Mouse (Mus musculus) liver, embryonic 16.5 days (tissue): ENCODE results near the gene Endog. TPM values are rescaled to one million over a fixed set of nuclear protein-coding genes. Genes with fewer than 3 reads are reported as not detected.
"Not testable (repeated sequence)": the region's sequence is repeated elsewhere in the genome, so short reads cannot be mapped to it uniquely, and the experiment has no call there.

Source experiments
- ATAC-seq: fragments of 200-750 bp; cut with Nextera tagmentation; 2 replicates; pipeline ENCODE4 v1.8.0; 2017; ENCODE audit warnings: low read depth, mild to moderate bottlenecking, moderate number of reproducible peaks, moderate library complexity
- H3K27ac ChIP-seq: fragments of 300-500 bp; sonication (generic); 2 replicates; pipeline ENCODE4 v1.5.1; 2014; ENCODE audit warnings: mild to moderate bottlenecking, low read length
- H3K27me3 ChIP-seq: fragments of 300-500 bp; sonication (generic); 2 replicates; pipeline ENCODE4 v1.6.1; 2014; ENCODE audit warnings: low read depth, low read length, mixed read lengths; ENCODE audit not compliant: control insufficient read depth, insufficient read depth
- H3K36me3 ChIP-seq: fragments of 300-500 bp; sonication (generic); 2 replicates; pipeline ENCODE4 v1.6.1; 2014; ENCODE audit warnings: mild to moderate bottlenecking; ENCODE audit not compliant: control insufficient read depth, insufficient read depth
- H3K4me1 ChIP-seq: fragments of 300-500 bp; sonication (generic); 2 replicates; pipeline ENCODE4 v1.6.1; 2014; ENCODE audit warnings: low read depth, low read length, mixed read lengths; ENCODE audit not compliant: control insufficient read depth
- H3K4me2 ChIP-seq: fragments of 300-500 bp; sonication (generic); 2 replicates; pipeline ENCODE4 v1.6.1; 2014; ENCODE audit warnings: low read depth, low read length, mixed read lengths
- H3K4me3 ChIP-seq: fragments of 300-500 bp; sonication (generic); 2 replicates; pipeline ENCODE4 v1.5.1; 2014; ENCODE audit warnings: low read depth, mild to moderate bottlenecking, low read length
- H3K9ac ChIP-seq: fragments of 300-500 bp; sonication (generic); 2 replicates; pipeline ENCODE4 v1.6.1; 2014; ENCODE audit warnings: low read depth, low read length
- H3K9me3 ChIP-seq: fragments of 300-500 bp; sonication (generic); replicated peaks from 2 replicates; pipeline ENCODE4 v1.6.1; 2016; ENCODE audit warnings: low read length; ENCODE audit not compliant: control insufficient read depth
- WGBS: fragments of 180-500 bp; shearing (Covaris S2); extraction: QIAGEN DNeasy Blood & Tissue Kit; methylation state at CpG from one replicate; pipeline ENCODE4 v1.1.7; 2014; ENCODE audit not compliant: insufficient replicate concordance; 5-methylcytosine and 5-hydroxymethylcytosine counted together
- polyA plus RNA-seq: library from polyadenylated mRNA; unstranded; fragments of >200 nt; fragmentation: Nextera tagmentation; extraction: Ambion mirVana; gene quantifications from 2 replicates; pipeline ENCODE4 v1.2.1, GENCODE M21; 2015

Endog gene
- polyA plus RNA-seq, 1 experiment from 2014 or later: 19.8 TPM

DNA sequence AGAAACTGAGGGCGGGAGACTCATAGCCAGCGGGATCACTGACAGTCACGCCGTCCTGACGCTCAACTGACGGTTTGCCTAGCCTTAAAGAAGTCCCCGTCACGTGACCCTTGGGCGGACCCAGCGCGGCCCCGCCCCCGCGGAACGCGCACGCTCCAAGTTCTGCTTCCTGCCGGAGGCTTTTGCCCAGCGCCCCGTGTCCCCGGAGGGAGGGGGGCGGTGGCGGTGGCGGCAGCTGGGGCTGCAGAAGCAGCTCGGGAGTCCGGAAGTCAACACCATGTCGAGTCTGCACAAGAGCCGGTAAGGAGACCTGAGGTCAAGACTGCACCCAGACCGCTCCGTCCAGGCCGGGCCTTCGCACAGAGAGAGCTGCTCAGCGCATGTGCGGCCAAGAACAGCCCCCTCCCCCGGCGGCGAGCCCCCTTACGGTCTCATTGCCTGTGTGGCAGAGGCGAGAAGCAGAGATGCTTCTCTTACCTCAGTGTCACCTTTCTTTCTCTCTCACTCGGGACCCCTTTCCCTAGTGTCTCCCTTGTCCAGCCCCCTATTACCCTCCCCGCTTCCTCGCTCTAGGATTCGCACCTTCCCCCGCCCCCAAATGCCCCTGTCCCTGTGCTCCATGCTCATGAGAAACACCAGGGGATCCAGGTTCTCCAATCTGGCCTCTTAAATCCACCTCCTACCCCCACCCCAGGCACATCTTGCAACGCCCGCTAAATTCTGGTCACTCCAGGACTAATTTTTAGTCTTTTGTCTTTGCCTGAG lies 37.5 kb upstream of the Endog start, which contains the start of gene Tbc1d13:
TSS of gene Tbc1d13 (plus strand) at position 134 of the 765 bp plus-strand sequence.
- 0% methylated on average over 46 of the region's 46 CpGs for WGBS
- Histone ChIP-seq H3K27ac (peak within 1 kb of the TSS; percentile 92), H3K9me3 (no peaks in the 10 kb centered on the region), H3K9ac (peak within 1 kb of the TSS; percentile 86), H3K4me1 (peaks cover 36% of the 10 kb centered on the region), H3K36me3 (no peaks in the 10 kb centered on the region; the same call in 1 of the 2 replicates), H3K4me2 (peak within 1 kb of the TSS; percentile 89), H3K27me3 (no peaks in the 10 kb centered on the region), H3K4me3 (peak within 1 kb of the TSS; percentile 88)
- ATAC-seq: peak; percentile 96

DNA sequence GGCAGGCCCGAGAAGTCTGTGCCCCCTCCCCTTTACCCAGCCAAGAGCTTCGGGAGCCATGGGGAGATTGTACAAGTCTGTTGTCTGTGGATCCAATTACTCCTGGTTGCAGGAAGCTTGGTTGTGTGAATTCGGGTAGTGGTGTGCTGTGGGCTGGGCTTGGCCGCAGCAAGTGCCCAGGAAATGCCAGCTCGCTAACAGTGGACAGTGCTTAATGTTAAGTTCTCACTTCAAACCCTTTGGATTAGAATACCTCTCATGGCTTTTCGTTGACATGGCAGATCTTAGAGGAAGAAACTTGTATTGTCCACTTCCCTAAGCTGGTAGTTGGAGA lies 36.9 kb upstream of the Endog start:
- Histone ChIP-seq H3K4me1 (peaks cover 36% of the 10 kb centered on the region), H3K9me3 (no peaks in the 10 kb centered on the region), H3K27me3 (no peaks in the 10 kb centered on the region), H3K9ac (peak overlapping the region; percentile 86), H3K4me2 (peak overlapping the region; percentile 89), H3K27ac (peak overlapping the region; percentile 71), H3K36me3 (no peaks in the 10 kb centered on the region; the same call in 1 of the 2 replicates), H3K4me3 (peak overlapping the region; percentile 88)
- 8% methylated on average over 6 of the region's 6 CpGs for WGBS
- no peak for ATAC-seq

DNA sequence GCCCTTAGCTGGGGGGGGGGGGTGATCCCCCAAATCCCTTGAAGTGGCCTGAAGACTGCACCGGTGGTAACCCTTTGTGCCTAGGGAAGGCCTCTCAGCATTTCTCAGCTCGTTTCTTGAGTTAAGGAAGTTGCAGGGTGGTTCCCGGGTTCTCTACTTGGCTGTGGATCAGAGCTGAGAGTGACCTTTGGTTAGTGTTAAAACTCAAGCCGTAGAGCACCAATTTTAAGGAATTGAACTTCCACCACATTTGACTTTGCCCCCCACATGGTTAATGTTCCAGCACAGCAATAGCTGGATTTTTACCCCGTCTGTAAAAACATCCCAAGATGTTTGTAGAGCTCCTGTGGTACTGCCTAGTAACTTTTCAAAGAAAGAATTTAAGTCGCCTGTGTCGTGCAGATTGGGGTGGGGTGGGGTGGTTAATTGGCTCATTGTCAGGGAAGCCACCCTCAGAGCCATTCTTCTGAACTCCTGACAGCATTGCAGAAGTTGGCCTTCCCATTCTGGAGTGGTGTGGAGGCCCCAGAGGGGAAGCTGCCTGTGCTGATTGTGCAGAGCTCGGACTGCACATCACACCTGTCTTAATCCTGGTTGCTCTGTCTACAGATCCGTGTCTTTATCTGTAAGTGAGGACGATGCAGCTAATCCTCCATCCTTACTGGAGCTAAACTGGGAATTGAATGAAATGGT lies 36.2 kb upstream of the Endog start:
- Histone ChIP-seq H3K9ac (peak overlapping the region; percentile 86), H3K27me3 (no peaks in the 10 kb centered on the region), H3K4me2 (peak overlapping the region; percentile 89), H3K4me3 (peak overlapping the region; percentile 88), H3K4me1 (peaks cover 36% of the 10 kb centered on the region), H3K27ac (peak overlapping the region; percentile 71; the same call in 1 of the 2 replicates), H3K9me3 (no peaks in the 10 kb centered on the region), H3K36me3 (no peaks in the 10 kb centered on the region; the same call in 1 of the 2 replicates)
- no peak for ATAC-seq
- 31% methylated on average over 10 of the region's 10 CpGs for WGBS

DNA sequence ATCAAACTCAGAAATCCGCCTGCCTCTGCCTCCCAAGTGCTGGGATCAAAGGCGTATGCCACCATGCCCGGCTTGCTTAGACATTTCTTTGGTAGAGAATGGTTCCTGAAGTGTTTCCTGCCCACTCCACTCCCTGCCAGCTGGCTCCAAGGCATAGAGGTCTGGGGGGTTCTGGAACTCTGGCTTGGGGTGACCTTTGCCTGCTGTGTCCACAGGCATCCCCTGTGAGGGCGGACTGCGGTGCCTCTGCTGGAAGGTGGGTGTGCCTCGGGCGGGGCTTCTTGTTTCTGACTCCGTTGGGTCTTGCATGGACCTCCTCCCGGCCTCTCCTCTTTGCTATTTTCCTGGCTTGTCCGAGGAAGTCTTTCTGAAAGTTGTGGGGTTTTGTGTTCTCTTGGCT lies 34.8 kb upstream of the Endog start:
- Histone ChIP-seq H3K27me3 (no peaks in the 10 kb centered on the region), H3K36me3 (no peaks in the 10 kb centered on the region; the same call in 1 of the 2 replicates), H3K9ac (no peak overlapping the region), H3K4me1 (peaks cover 36% of the 10 kb centered on the region), H3K27ac (no peak overlapping the region), H3K4me3 (no peak overlapping the region), H3K4me2 (no peak overlapping the region), H3K9me3 (no peaks in the 10 kb centered on the region)
- no peak for ATAC-seq
- 56% methylated on average over 10 of the region's 10 CpGs for WGBS

DNA sequence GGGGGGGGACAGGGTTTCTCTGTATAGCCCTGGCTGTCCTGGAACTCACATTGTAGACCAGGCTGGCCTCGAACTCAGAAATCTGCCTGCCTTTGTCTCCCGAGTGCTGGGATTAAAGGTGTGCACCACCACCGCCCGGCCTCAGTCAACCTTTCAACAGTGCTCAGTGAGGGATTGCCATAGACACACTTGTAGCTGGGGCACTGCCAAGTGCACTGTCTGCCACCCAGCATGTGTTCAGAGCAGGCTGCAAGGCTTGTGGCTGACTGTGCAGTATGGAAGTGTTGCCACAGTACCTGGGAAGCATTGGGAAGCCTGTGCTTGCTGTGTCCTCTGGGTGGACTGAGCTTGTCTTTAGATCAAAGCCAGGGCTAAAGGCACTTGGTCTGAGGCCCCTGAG lies 31.3 kb upstream of the Endog start:
- not testable (repeated sequence) for H3K9ac ChIP-seq, ATAC-seq, H3K4me3 ChIP-seq, H3K4me2 ChIP-seq, H3K36me3 ChIP-seq, H3K27ac ChIP-seq, H3K27me3 ChIP-seq, H3K9me3 ChIP-seq
- 75% methylated on average over 4 of the region's 4 CpGs for WGBS
- peaks cover 18% of the 10 kb centered on the region for H3K4me1 ChIP-seq

DNA sequence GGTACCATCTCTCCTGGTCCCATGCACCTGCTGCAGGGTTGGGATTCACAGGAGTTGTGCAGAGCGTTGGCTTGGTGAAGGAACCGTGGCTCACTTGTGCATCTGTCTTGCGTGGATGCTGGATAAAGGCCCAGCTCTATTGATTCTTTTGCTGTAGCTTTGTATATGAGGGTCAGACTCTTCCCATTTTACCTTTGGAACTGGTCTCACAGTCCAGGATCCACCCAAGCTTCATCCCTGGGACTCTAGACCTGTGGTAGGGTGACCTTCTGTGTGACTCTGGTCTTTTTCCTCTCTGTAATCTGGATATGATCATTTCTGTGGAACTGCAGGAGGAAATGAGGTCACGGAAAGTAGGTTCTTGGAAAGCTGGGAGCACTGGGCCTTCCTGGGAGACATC lies 26.9 kb upstream of the Endog start:
- Histone ChIP-seq H3K9me3 (no peaks in the 10 kb centered on the region), H3K27ac (no peak overlapping the region), H3K36me3 (peaks cover 20% of the 10 kb centered on the region), H3K27me3 (no peaks in the 10 kb centered on the region), H3K4me2 (no peak overlapping the region), H3K4me1 (no peaks in the 10 kb centered on the region), H3K9ac (no peak overlapping the region), H3K4me3 (no peak overlapping the region)
- ATAC-seq: no peak
- 86% methylated on average over 4 of the region's 4 CpGs for WGBS

DNA sequence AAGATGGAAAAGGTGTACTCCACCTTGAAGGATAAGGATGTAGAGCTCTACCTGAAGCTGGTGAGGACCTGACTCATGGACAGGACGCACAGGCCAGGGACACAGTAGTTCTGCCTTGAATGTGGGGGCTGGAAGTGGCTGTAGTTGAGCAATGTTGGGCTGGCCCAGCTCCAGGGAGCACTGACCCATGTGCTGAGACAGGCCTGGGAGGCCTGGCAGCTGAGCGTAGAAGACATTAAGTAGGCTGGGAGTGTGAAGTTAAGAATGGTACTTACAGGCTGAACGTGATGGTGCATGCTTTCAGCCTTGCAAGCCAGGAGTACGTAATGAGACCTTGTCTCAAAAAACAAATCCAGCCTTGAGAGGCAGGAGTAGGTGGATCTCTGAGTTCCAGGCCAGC lies 23.8 kb upstream of the Endog start:
- Histone ChIP-seq H3K9ac (no peak overlapping the region), H3K9me3 (no peaks in the 10 kb centered on the region), H3K4me3 (no peak overlapping the region), H3K27ac (no peak overlapping the region), H3K4me1 (no peaks in the 10 kb centered on the region), H3K27me3 (no peaks in the 10 kb centered on the region), H3K4me2 (no peak overlapping the region), H3K36me3 (peaks cover 26% of the 10 kb centered on the region)
- peak; percentile 72 for ATAC-seq
- 81% methylated on average over 4 of the region's 4 CpGs for WGBS

DNA sequence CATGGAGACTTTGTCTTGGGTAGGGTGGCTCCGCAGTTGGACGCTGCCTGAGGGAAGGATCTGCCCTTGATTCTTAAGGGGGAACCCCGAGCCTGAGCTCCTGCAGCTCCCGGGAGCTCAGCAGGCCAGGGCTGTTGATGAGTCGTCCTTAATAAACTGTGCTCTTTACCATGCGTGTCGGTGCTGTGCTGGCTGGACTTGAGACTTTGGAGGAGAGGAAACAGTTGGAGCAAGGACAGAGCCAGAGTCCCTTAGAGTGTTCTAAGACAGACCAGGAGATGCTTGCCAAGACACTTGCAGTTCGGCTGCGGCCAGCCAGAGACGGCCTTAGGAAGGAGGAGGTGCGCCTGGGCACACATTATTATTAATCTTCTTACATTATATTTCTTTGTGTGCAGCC lies 19.5 kb upstream of the Endog start:
- no peak overlapping the region for H3K9ac ChIP-seq
- no peak for ATAC-seq
- H3K27ac ChIP-seq: no peak overlapping the region
- 79% methylated on average over 11 of the region's 11 CpGs for WGBS
- peaks cover 17% of the 10 kb centered on the region for H3K36me3 ChIP-seq
- no peaks in the 10 kb centered on the region for H3K27me3 ChIP-seq
- H3K4me2 ChIP-seq: no peak overlapping the region
- no peaks in the 10 kb centered on the region for H3K9me3 ChIP-seq
- H3K4me3 ChIP-seq: no peak overlapping the region
- no peaks in the 10 kb centered on the region for H3K4me1 ChIP-seq

DNA sequence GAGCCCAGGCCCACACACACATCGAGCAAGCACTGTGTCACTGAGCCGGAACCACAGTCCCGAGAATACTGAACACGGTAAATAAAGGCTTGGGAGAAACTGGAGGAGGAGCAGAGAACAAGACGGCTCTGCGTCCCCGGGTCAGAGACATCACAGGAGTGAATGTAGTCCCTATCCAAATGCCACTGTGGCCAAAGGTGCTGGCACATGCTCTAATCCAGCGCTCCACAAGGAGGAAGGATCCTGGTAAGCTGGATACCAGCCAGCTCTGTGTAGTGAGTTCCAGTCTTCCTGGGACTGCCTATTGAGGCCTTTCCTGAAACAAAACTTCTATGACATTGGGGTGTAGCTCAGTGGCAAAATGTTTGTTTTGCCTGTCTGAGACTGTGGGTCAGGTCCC lies 18.7 kb upstream of the Endog start:
- Histone ChIP-seq H3K4me3 (no peak overlapping the region), H3K9me3 (no peaks in the 10 kb centered on the region), H3K27me3 (no peaks in the 10 kb centered on the region), H3K36me3 (peaks cover 11% of the 10 kb centered on the region), H3K9ac (no peak overlapping the region), H3K4me1 (no peaks in the 10 kb centered on the region), H3K4me2 (no peak overlapping the region), H3K27ac (no peak overlapping the region)
- ATAC-seq: no peak
- 78% methylated on average over 8 of the region's 8 CpGs for whole genome bisulfite sequencing
